Mouse (Mus musculus): ENCODE measurements around the gene Stard5. TPM values are rescaled to one million over a fixed set of nuclear protein-coding genes. Genes with fewer than 3 reads are reported as not detected.
A peak's percentile ranks its signal among the peaks of the same experiment; 100 is the strongest.

The Stard5 gene
- polyA plus RNA-seq, 1 experiment from 2014 or later = 12.5 TPM

DNA sequence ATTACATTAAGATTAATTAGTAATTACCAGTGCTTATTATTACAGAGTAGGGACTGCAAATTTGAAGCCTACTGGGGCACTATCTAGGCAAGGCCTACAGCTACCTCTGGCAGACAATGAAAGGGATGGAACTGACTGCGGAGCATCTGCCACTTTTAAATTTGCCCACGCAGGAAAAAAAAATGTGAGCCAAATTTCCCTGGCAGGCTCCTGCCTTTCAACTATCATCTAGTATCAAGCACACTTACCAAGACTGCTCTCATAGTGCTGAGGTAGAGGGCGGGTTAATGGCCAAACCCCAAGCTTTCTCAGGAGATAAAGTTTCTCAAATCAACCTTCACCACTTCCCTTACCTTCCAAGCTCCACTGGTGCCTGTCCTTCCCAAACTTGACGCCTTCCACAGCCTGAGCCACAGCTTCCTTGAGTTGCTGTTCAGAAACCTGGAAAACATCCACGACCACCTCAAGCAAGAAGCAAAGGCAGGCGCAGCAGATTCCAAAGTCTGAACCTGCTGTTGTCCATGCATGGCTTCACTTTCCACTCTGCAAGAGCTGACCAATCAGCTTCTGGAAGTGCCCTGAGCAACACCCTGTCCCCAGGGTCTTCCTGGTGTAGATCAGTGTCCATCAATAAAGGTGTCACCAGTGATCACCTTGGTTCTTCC, 31.1 kb downstream of the Stard5 start:
- no peaks in the 10 kb centered on the region for H3K27me3 ChIP-seq (ENCODE audit: control insufficient read depth, insufficient read depth, low read length)
- H3K4me1 ChIP-seq (replicated peaks; ENCODE audit: control insufficient read depth, insufficient read depth, low read length) = no peaks in the 10 kb centered on the region
- H3K27ac ChIP-seq (ENCODE audit: low read depth, low read length) = no peak overlapping the region
- WGBS = 81% methylated on average over 6 of the region's 6 CpGs
- no peak overlapping the region for H3K9ac ChIP-seq (ENCODE audit: low read depth, low read length)
- H3K36me3 ChIP-seq (ENCODE audit: control insufficient read depth, insufficient read depth, low read length) = no peaks in the 10 kb centered on the region
- no peak overlapping the region for H3K4me2 ChIP-seq (replicated peaks; ENCODE audit: low read depth, low read length)
- ATAC-seq (ENCODE audit: low FRiP score) (no peak), DNase-seq (ENCODE audit: low spot score) (no peak)
- H3K9me3 ChIP-seq (ENCODE audit: control insufficient read depth, low read length) = no peaks in the 10 kb centered on the region
- no peak overlapping the region for H3K4me3 ChIP-seq (ENCODE audit: low read depth, low read length)

DNA sequence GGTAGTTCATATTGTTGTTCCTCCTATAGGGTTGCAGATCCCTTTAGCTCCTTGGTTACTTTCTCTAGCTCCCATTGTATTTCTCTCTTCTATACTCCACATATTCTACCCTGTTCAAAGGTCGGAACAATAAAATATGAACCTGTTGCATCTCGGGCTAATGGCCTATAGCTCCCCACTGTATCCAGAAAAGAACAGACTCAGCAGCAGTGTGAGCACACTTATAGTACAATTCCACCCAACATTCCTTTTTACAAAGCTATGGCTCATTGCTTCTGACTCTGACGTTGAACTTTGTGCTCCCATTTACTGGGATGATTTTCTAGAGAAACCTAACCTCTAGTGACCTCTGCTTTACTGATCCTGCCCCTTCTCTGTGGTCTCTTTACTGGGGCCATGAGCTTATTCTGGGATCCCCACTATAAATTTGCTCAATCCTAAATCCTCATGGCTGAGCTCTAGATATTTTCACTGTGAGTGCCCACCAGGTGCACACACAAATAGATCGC, 34.4 kb downstream of the Stard5 start:
- Histone ChIP-seq H3K4me3 (ENCODE audit: low read depth, low read length) (no peak overlapping the region), H3K27me3 (ENCODE audit: control insufficient read depth, insufficient read depth, low read length) (no peaks in the 10 kb centered on the region), H3K4me2 (replicated peaks; ENCODE audit: low read depth, low read length) (no peak overlapping the region), H3K4me1 (replicated peaks; ENCODE audit: control insufficient read depth, insufficient read depth, low read length) (no peaks in the 10 kb centered on the region), H3K9ac (ENCODE audit: low read depth, low read length) (no peak overlapping the region), H3K27ac (ENCODE audit: low read depth, low read length) (no peak overlapping the region), H3K36me3 (ENCODE audit: control insufficient read depth, insufficient read depth, low read length) (no peaks in the 10 kb centered on the region), H3K9me3 (ENCODE audit: control insufficient read depth, low read length) (no peaks in the 10 kb centered on the region)
- 88% methylated on average over 4 of the region's 4 CpGs for WGBS
- DNase-seq (ENCODE audit: low spot score) = no peak
- ATAC-seq (ENCODE audit: low FRiP score) = no peak

DNA sequence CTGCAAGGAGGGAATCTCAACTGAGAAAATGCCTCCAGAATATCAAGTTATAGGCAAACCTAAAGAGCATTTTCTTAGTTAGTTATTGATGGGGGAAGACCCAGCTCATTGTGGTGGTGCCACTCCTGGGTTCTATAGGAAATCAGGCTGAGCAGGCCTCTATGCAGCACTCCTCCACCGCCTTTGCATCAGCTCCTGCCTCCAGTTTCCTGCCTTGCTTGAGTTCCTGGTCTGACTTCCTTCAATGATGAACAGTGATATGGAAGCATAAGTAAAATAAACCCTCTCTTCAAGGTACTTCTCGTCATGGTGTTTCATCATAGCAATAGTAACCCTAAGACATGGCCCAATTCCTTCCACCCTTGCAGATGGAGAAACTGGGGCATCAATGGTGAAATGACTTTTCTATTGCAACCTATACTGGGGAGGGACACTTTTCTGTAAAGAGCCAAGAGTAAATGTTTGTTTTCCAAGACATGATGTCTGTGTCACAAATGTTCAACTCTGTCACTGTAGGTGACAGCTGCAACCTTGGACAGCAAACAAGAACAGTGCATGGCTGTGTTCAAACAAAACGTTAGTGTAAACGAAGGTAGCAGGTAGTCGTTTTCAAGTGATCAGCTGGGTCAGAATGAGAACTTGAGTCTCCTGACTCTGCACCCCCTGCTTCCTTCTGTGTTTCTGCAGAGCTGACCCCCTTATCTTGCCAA, 36.3 kb downstream of the Stard5 start:
- Histone ChIP-seq H3K9me3 (ENCODE audit: control insufficient read depth, low read length) (no peaks in the 10 kb centered on the region), H3K4me3 (ENCODE audit: low read depth, low read length) (no peak overlapping the region), H3K4me2 (replicated peaks; ENCODE audit: low read depth, low read length) (no peak overlapping the region), H3K27ac (ENCODE audit: low read depth, low read length) (no peak overlapping the region), H3K36me3 (ENCODE audit: control insufficient read depth, insufficient read depth, low read length) (no peaks in the 10 kb centered on the region), H3K4me1 (replicated peaks; ENCODE audit: control insufficient read depth, insufficient read depth, low read length) (no peaks in the 10 kb centered on the region), H3K27me3 (ENCODE audit: control insufficient read depth, insufficient read depth, low read length) (no peaks in the 10 kb centered on the region), H3K9ac (ENCODE audit: low read depth, low read length) (no peak overlapping the region)
- DNase-seq (ENCODE audit: low spot score) = no peak
- no peak for ATAC-seq (ENCODE audit: low FRiP score)
- WGBS = 87% methylated on average over 5 of the region's 5 CpGs

DNA sequence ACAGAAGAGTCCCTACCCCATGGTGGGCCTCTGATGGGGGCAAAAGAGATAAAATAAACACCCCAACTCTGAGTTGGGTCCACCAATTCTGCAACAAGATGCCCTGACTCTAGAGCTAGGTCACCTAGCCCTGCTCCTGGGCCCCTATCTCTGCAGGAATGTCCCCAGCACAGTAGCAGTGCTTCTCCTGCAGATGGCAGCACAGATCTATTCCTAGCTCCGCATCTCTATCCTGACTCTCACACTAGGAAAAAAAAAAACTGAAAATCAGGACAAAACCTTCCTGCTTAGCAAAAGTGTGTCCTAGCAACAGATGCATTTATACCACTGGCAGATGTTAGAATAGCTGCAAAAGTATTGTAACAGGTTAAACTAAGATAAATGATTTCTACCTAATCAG, 37.0 kb downstream of the Stard5 start:
- 27% methylated on average over 1 of the region's 1 CpGs for WGBS
- Histone ChIP-seq H3K27me3 (ENCODE audit: control insufficient read depth, insufficient read depth, low read length) (no peaks in the 10 kb centered on the region), H3K4me1 (replicated peaks; ENCODE audit: control insufficient read depth, insufficient read depth, low read length) (no peaks in the 10 kb centered on the region), H3K4me3 (ENCODE audit: low read depth, low read length) (no peak overlapping the region), H3K4me2 (replicated peaks; ENCODE audit: low read depth, low read length) (no peak overlapping the region), H3K27ac (ENCODE audit: low read depth, low read length) (no peak overlapping the region), H3K9ac (ENCODE audit: low read depth, low read length) (no peak overlapping the region), H3K36me3 (ENCODE audit: control insufficient read depth, insufficient read depth, low read length) (no peaks in the 10 kb centered on the region), H3K9me3 (ENCODE audit: control insufficient read depth, low read length) (no peaks in the 10 kb centered on the region)
- ATAC-seq (ENCODE audit: low FRiP score) = peak; percentile 22; the same call in 1 of the 2 replicates
- DNase-seq (ENCODE audit: low spot score) = peak; percentile 63

DNA sequence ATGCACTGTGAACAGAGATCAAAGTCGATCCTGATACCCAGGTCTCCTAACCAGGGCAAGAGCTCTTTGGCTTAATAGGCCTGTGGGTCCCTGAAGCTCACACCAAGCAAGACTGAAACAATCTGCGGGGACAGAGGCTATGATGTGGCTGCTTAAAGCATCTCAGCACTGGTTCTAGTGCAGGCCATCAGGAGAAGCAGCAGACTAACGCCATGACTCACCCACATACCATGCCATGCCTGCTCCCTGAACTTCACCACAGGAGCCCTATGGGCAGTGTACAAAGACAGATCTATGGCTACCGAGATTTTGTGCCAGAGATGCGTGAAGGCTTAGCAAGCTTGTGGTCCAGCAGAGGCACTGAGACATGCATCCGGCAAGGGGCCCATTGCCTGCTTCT, 39.8 kb downstream of the Stard5 start:
- no peaks in the 10 kb centered on the region for H3K4me1 ChIP-seq (replicated peaks; ENCODE audit: control insufficient read depth, insufficient read depth, low read length)
- no peak overlapping the region for H3K4me2 ChIP-seq (replicated peaks; ENCODE audit: low read depth, low read length)
- WGBS = 88% methylated on average over 6 of the region's 6 CpGs
- H3K9me3 ChIP-seq (ENCODE audit: control insufficient read depth, low read length) = no peaks in the 10 kb centered on the region
- no peak for ATAC-seq (ENCODE audit: low FRiP score)
- H3K27ac ChIP-seq (ENCODE audit: low read depth, low read length) = no peak overlapping the region
- H3K36me3 ChIP-seq (ENCODE audit: control insufficient read depth, insufficient read depth, low read length) = no peaks in the 10 kb centered on the region
- no peak overlapping the region for H3K4me3 ChIP-seq (ENCODE audit: low read depth, low read length)
- no peaks in the 10 kb centered on the region for H3K27me3 ChIP-seq (ENCODE audit: control insufficient read depth, insufficient read depth, low read length)
- H3K9ac ChIP-seq (ENCODE audit: low read depth, low read length) = no peak overlapping the region
- DNase-seq (ENCODE audit: low spot score) = no peak

DNA sequence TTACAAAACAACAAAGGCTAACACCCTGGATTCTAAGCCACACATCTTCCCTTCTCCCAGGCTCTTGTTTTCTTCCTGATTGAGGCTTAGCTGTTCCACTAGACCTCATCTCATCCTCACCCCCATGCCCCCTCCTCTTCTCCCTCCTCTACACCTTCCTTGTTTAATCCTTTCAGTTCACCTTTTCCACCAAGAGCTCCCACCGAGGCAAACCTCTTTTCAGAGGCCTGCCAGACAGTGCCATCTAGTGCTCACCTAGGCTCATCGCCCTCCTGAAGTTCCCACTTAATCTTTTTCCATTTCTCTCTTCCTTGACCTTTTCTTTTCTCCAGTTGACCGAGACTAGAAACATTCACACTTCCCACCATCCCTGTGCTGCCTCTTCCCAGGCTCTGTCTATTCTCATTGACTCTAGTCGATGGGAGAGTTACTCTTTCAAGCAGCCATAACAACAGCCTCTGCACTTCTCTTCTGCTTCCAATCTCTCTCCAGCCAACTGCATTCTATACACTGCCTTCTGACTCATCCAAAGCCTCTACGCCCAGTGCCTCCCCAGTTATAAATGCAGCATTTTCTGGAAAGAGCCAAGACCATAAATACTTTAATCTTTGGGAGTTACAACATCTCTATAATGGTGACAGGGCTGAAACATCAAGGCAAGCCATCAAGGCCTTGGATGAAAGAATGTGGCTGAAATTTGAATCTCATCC, 43.9 kb downstream of the Stard5 start:
- no peaks in the 10 kb centered on the region for H3K4me1 ChIP-seq (replicated peaks; ENCODE audit: control insufficient read depth, insufficient read depth, low read length)
- H3K27me3 ChIP-seq (ENCODE audit: control insufficient read depth, insufficient read depth, low read length) = no peaks in the 10 kb centered on the region
- peak; percentile 45 for DNase-seq (ENCODE audit: low spot score)
- H3K4me3 ChIP-seq (ENCODE audit: low read depth, low read length) = no peak overlapping the region
- no peak overlapping the region for H3K4me2 ChIP-seq (replicated peaks; ENCODE audit: low read depth, low read length)
- WGBS = 35% methylated on average over 5 of the region's 5 CpGs
- ATAC-seq (ENCODE audit: low FRiP score) = no peak
- no peak overlapping the region for H3K27ac ChIP-seq (ENCODE audit: low read depth, low read length)
- H3K9ac ChIP-seq (ENCODE audit: low read depth, low read length) = no peak overlapping the region
- H3K9me3 ChIP-seq (ENCODE audit: control insufficient read depth, low read length) = no peaks in the 10 kb centered on the region
- no peaks in the 10 kb centered on the region for H3K36me3 ChIP-seq (ENCODE audit: control insufficient read depth, insufficient read depth, low read length)

DNA sequence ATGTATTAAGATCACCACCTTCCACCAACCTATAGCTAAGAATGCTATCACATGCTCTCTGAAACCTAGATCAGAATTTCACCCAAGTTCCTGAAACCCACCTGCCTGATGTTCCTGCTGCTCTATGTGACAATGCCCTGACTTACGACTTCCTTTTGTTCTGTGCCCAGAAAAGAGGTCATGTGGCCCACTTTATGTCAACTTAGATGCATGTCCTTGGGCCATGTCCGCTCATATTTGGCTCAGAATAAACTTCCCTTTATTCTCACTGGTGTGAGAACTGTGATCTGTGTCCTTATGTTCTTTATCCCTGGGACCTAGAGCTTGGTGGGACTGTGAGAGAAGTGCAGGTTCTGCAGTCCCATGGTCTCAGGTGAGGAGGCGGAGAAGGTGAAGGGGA, 45.5 kb downstream of the Stard5 start:
- Histone ChIP-seq H3K4me2 (replicated peaks; ENCODE audit: low read depth, low read length) (no peak overlapping the region), H3K4me1 (replicated peaks; ENCODE audit: control insufficient read depth, insufficient read depth, low read length) (no peaks in the 10 kb centered on the region), H3K9me3 (ENCODE audit: control insufficient read depth, low read length) (no peaks in the 10 kb centered on the region), H3K27me3 (ENCODE audit: control insufficient read depth, insufficient read depth, low read length) (no peaks in the 10 kb centered on the region), H3K36me3 (ENCODE audit: control insufficient read depth, insufficient read depth, low read length) (no peaks in the 10 kb centered on the region), H3K4me3 (ENCODE audit: low read depth, low read length) (no peak overlapping the region), H3K9ac (ENCODE audit: low read depth, low read length) (no peak overlapping the region), H3K27ac (ENCODE audit: low read depth, low read length) (no peak overlapping the region)
- ATAC-seq (ENCODE audit: low FRiP score) (no peak), DNase-seq (ENCODE audit: low spot score) (no peak)
- WGBS = 89% methylated on average over 3 of the region's 3 CpGs

DNA sequence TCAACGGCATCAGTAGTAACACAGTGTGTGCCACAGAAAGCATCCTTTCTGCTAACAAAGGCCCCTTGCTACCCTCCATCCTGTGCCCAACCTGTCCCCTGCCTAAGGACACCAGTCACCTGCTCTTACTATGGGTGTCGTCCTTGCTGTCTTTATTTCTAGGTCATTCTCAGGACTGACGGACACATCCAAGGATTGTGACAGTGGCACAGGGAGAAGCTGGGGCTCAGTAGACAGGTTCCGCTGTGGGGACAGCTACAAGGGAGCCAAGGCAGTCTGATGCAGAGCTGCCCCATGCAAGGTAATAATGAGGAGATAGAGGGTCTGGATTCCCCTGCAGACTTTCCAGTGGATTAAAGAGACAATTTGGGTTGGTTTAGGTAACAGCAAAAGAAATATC, 46.7 kb downstream of the Stard5 start:
- Histone ChIP-seq H3K27me3 (ENCODE audit: control insufficient read depth, insufficient read depth, low read length) (no peaks in the 10 kb centered on the region), H3K36me3 (ENCODE audit: control insufficient read depth, insufficient read depth, low read length) (no peaks in the 10 kb centered on the region), H3K4me1 (replicated peaks; ENCODE audit: control insufficient read depth, insufficient read depth, low read length) (no peaks in the 10 kb centered on the region), H3K4me3 (ENCODE audit: low read depth, low read length) (no peak overlapping the region), H3K4me2 (replicated peaks; ENCODE audit: low read depth, low read length) (no peak overlapping the region), H3K9me3 (ENCODE audit: control insufficient read depth, low read length) (no peaks in the 10 kb centered on the region), H3K9ac (ENCODE audit: low read depth, low read length) (no peak overlapping the region), H3K27ac (ENCODE audit: low read depth, low read length) (no peak overlapping the region)
- 97% methylated on average over 4 of the region's 4 CpGs for WGBS
- ATAC-seq (ENCODE audit: low FRiP score) (no peak), DNase-seq (ENCODE audit: low spot score) (no peak)

Measured in hindbrain, embryonic 11.5 days (tissue).